Mouse (Mus musculus) brain, embryonic 18.5 days (tissue): ENCODE data around the gene Casp1.

Experiments
- DNase-seq: peaks from one replicate; pipeline ENCODE4 v3.0.0-alpha.2; 2012; ENCODE audit warnings: low read depth, low spot score

Gene Casp1

DNA sequence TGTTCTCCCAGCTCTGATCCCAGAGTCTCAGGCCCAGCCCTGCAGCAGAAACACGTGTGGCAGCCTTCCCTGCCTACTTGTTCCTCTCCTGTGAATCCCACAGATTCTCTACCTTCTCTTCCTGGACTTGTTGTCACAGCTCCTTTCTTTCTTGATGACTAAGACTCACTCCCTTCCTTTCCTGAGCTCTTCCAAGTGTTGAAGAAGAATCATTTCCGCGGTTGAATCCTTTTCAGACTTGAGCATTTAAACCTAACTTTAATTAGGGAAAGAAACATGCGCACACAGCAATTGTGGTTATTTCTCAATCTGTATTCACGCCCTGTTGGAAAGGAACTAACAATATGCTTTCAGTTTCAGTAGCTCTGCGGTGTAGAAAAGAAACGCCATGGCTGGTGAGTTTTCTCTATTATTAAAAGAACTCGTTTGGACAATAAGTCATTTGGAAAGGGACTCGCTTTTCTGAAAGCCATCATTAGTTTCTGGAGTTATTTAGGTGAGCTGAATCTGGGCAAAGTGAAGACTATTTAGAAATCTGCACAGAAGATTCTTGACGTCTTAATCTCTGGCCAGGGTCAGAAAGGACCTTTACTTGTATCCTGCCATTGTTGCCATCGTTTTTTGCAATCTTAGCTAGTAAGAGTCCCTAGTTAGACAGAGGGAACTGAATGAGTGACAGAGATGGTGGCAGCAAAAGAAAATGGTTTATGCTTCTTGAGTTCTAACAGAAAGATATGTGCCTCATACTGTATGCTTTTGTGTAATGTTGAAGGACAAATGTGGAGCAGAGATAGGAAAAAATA, at the start of gene Casp1:
TSS of gene Casp1 (plus strand) at position 189 of the 803 bp plus-strand sequence.
- no peak for DNase-seq

DNA sequence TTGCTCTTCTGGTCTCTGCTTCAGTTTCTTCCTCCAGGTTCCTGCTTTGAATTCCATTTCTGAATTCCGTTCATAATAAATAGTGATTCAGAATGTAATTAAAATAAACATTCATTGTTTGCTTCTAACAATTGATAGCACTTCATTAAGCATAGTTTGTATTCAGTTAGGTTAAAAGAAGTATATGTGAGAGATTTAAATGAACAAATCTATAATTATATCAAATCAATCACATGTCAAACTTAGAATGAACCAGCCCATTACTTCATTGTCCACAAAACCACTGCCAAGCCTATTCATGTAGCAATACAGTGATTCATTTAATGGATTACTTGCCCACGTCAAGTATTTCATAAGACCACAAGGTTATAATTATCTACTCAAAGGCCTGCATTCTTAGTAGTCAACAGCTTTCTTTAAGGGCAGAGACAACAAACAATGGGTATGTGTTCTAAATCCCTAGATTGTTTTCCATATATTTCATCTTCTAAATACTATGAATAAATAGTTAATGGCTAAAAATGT, 34.3 kb upstream of the Casp1 start:
- DNase-seq = no peak

DNA sequence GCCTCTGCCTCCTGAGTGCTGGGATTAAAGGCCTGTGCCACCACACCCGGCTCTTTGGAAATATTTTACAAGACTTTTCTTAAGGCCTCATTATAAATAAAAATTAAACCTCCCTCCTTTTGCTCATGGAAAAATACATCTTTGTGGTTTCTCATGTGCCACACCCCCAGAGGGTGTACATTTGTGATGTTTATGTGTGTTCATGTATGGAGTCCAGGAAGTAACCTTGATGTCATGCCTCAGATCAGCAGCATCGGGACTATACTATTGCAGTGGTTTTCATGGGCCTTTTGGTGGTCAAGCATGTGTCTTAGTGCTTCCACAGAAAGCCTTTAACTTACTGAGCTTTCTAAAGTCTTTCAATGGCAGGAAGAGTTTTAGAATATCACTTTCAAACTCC, 28.0 kb upstream of the Casp1 start:
- no peak for DNase-seq

DNA sequence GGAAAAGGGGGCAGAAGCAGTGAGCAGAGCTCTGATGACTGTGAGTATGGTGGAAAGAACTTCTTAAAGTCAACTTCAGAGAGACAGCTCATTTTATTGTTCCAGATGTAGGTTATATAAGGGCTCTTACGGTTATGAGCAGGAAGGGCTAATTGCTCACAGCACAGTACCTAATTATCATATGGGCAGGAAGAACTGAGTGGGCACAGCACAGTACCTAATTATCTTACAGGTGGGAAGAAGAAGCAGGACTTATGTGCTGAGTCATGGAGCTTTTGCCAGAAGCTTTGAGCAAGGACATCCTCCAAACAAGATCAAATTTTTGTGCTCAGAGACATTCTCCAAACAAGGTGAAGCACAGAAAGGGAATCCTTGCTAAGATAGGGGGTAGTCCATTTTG, 27.4 kb upstream of the Casp1 start:
- DNase-seq = no peak

DNA sequence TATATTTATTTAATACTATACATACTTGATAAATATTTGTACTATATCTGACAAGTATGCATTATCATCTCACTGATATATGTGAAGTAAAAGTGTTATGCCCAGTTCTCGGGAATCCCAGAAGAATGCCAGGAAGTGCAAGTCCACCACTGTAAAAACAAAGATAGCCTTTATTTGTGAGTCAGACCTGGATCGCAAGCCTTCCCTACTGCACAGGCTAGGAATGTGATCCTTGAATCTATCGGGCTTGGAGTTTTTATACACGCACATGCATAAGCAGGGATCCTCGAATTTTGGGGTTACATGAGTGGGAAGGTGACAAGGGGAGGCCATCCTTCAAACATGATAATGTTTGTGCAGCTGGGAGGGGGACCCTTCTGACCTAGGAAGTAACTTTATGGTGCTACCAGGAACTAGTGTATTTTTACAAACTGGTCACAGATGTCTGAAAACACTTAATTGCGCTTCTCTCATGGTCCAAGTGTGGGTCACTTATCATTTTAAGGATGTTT, 26.9 kb upstream of the Casp1 start:
- no peak for DNase-seq

DNA sequence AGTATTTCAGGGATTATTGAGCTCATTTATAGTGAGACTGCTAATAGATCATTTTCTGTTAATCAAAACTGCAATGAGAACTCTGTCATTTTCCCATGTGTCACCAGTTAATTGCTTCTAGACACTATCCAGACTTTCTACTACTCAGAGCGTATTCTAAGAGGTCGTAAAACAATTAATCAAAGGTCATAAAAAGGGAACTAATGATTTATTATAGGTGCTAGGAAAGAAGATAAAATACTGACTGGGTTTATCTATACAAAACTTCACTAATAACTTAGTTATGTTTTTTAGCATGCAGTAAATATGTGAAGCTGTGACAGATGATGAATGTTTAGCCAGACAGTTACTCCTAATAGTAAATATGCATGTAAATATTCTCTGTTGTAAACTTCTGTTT, 12.2 kb upstream of the Casp1 start:
- no peak for DNase-seq

DNA sequence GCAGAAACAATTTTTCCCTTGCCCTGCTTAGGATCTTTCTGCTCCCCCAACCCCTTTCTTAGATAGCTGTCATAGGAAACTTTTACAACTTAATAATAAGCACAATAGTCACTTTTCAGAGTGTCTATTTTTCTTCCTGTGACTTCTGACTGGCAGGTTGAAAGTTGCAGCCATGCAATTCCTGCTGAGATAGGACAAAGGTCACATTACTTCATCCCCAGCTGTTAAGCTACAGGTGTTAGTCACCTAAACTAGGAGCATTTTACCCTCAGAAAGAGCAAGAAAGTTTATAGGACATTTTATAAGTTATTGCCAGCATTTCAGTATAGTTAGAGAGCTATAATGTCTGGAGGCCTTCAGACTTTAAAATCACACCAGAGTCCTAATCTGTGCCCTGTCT, 11.7 kb upstream of the Casp1 start:
- no peak for DNase-seq

DNA sequence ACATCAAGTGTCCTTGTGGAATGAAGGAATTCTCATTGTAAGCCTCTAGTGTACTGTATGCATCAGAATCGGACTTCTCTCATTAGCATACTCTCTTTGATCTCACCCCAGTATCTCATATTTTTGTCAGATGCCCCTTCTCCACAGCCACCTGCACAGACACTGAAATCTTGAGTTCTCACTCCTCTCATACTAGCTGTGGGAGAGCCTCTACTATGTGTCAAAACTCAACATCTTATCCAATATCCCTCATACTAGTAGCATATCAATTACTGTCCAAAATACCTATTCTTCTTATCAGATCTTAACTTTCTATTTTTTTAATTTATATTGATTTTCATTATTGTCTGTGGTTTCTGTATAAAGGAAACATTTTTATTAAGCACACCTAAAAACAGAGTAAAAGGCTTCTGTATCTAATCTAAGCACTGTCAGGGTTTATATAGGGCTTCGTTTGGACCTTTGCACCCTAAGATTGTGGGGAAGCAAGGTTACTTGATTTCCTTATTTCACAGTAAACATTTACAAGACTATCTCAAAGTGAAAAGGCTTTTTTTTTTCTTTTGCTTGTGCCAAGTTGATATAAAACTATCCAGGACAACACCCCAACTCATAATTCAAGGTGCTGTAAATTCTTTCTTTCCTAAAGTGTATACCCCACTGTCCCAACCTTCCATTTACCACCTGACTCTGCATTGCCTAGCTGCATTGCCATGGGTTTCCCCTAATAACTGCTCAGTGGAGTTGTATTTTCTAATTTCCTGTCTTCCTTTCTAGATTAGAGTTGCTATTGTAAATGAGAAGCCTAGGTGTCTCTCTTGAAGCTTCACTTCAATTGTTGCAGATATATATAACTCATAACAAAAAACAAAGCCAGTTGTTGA, 1.7 kb upstream of the Casp1 start:
- DNase-seq = no peak

DNA sequence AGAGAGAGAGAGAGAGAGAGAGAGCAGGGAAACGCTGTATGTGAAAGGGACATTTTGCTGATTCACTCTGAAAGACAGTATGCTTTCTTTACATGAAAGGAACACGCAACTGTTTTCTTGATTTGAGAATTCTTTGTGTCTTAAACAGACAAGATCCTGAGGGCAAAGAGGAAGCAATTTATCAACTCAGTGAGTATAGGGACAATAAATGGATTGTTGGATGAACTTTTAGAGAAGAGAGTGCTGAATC, 740 bp downstream of the Casp1 start:
- no peak for DNase-seq

DNA sequence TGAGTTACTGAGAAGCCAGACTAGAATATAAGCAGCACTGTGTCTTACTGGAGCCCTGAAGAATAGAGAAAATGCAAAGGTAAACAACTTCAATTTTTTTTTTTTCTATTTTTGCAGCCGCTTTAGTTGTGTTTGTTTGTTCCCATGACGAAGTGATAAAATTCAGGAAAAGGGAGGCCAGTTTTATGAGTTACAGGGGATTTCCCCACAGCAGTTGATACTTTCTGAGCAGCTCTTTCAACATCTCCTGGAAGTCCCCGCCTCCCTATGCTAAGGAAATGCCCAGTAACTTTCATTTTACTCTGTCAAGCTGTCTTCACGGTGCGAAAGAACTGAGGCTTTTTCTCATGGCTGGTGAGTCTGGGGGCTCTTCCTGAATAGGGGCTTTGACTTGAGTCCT, 10.2 kb downstream of the Casp1 start, which contains the start of gene Casp4:
TSS of gene Casp4 (plus strand) at position 268 of the 400 bp plus-strand sequence.
- no peak for DNase-seq

DNA sequence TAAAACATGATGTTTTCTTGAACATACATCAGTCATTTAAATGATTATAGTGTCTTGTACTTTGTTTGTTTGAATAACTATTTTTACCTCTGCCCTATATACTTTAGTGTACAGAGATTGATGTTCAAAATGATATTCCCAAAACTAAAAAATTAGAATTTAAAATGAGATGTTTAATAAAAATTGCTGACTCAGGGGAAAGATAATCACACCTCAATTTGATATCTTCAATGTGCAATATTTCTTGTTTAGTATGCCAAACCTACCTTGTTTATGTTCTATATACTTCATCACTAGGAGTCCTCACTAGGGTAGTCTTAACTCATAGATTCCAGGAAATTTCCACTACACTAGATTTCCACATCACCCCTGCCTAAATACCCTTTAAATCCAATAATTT, 11.8 kb downstream of the Casp1 start:
- DNase-seq = no peak

DNA sequence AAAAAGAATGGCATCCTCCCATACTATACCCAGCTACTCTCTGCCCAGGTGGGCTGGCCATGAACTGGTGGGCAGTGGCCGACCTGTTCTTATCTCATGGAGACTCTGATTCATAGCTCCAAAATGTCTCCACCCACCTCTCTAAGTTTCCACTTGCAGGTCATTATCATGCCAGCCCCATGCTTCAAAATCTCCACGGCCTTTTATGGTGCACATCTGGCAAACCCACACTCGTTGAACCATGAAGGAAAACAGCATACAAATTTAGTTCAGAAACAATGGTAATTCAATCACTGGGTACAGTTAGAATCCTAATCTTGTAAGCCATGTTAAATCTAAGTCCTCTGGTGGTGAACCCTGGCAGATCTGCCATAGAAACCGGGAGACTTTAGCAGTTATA, 13.1 kb downstream of the Casp1 start:
- no peak for DNase-seq

DNA sequence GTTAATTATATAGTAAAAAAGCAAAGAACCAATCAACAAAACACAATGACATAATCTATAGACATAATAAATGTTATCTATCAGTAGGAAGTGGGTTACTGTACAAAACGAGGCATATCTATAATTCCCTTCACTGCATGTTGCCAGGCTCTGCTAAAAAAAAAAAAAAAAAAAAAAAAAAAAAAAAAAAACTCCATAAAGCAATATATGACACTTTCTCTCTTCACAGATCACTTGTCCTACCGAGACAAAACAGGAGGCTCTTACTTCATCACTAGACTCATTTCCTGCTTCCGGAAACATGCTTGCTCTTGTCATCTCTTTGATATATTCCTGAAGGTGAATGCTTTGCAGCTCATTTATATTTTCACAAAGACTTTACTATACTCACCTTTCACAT, 29.9 kb downstream of the Casp1 start:
- no peak for DNase-seq

DNA sequence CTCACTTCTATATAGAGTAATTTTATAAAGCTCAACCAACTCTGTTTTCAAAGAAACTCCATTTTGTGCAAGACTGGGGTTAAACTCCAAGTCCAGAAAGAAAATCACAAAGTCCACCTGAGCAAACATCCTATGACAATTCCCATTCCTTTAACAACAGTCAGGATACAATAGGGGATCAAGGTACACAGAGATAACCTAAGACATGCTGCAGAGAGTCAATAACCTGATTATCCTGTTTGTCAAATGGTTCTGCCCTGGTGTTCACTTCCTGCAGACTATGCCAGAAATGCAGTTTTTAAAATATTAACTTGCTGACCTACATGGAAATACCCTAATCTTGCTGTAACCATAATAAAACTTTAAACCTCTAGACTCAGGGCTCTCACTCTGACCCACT, 34.1 kb downstream of the Casp1 start:
- no peak for DNase-seq

DNA sequence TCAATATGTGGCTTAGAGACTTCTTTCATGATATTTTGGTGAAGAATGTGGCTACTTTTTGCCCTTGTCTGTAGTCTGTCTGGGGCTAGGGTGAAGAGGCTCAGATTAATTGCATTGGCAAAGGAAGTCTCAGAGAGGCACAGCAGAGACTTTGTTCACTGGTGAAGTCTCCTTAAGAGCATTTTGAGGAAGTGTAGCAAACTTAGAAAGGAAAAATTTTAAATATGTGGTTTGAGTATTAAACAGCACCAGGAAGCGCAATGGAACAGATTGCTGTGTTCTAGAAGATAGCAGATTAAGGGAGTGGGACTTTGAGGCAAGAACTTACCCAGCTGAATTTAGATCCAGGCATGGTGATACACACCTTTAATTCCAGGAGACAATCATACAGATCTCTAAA, 35.1 kb downstream of the Casp1 start:
- DNase-seq = no peak

DNA sequence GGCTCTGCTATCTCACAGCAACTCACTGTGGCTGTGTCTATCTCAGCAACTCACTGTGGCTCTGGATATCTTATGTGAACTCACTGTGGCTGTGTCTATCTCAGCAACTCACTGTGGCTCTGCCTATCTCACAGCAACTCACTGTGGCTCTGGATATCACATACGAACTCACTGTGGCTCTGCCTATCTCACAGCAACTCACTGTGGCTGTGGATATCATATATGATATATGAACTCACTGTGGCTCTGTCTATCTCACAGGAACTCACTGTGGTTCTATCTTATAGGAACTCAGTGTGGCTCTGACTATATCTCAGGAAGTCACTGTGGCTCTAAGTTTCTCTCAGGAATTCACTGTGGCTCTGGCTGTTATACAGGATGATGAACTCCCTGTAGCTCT, 44.8 kb downstream of the Casp1 start:
- no peak for DNase-seq

DNA sequence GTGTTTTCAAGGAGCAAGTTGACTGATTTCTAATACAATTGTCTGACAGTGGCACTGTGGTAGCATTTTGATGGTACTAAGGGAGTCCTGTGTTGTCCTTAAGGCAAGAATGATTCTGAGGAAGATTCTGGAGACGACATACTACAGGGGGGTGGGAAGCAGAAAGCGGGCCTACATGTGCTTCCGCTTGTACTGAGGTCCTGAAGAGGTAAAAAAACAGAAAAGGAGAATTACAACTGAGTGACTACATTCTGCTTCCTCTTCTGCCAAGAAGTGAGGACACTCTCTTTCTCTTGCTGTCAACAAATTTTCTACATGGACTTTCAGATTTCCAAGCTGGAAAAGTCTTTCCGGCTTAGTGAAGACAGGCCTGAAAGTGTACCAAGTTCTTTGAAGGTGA, 45.8 kb downstream of the Casp1 start:
- no peak for DNase-seq

DNA sequence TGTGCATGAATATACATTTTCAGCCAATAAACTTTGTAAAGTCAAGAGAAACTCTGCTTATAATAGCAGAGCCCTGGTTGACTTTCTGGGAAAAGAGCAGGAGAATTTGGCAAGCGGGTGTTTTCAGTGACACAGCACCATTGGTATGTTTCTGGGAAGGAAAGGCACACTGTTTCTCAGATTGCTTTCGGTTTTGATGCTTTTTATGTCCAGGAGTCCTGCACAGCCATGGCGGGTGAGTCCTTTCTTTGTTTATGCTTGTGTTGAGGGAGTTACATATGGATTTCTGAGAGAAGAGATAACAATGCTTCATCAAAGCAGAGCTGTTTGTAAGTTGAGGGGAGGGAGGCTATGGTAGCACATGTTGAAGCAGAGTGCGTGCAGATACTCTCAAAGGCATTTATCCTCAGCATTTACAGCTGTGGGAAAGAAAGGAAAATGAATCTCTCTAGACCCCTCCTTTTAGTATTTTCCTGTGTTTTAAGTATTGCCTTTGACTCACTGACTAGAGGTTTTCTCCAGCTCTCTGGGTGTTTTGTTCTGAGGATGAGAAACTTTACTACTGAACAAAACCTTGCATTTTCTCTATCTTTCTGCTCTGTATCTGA, 47.1 kb downstream of the Casp1 start, which contains the start of gene Casp12:
TSS of gene Casp12 (plus strand) at position 140 of the 608 bp plus-strand sequence.
- DNase-seq = no peak

DNA sequence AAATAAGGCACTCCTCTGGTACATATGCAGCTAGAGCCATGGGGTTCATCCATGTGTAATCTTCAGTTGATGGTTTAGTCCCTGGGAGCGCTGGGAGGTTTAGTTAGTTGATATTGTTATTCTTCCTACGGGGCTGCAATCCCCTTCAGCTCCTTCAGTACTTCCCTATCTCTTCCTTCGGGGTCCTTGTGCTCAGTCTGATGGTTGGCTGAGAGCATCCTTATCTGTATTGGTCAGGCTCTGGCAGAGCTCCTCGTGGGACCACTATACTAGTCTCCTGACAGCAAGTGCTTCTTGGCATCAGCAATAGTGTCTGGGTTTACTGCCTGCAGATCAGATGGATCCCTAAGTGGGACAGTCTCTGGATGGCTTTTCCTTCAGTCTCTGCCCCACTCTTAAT, 49.1 kb downstream of the Casp1 start:
- no peak for DNase-seq

DNA sequence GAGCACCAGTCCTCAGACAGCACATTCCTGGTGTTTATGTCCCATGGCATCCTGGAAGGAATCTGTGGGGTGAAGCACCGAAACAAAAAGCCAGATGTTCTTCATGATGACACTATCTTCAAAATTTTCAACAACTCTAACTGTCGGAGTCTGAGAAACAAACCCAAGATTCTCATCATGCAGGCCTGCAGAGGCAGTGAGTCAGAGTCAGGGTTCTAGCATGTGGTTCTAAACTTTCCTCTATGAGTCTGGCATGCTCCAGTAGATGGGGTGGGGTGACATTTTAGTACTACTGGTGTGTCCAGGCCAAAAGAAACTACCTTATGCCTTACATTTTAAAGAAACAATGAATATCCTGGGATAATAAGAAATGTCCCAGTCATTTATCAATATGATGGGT, 55.4 kb downstream of the Casp1 start:
- DNase-seq = no peak

DNA sequence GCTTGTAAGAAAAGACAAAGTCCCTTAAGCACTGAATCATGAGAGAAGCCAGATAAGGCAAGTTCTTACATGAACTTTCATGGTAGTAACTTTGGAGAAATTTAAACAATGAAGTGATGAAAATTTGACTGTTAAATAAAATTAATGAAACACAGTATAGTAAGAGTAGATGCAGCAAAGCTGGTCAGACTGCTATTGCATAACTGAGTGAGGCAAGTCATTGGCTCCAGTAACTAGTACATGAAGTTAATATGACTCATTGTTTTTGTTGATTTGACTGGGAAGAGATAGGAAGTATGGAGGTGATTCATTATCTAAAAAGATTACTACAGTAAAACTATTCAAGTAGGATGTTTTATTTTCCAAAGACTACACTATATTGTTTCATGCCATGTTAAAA, 58.5 kb downstream of the Casp1 start:
- no peak for DNase-seq
